Mouse (Mus musculus): ENCODE measurements around the gene Lrfn3. TPM values are rescaled to one million over a fixed set of nuclear protein-coding genes. Genes with fewer than 3 reads are reported as not detected.

Lrfn3 gene
- polyA plus RNA-seq (2014; fragmentation: Nextera tagmentation; extraction: Ambion mirVana): 5.8 and 7.2 TPM in 2 replicates

GRCm38 (mm10) chr7:30362652-30363343, at the start of gene Lrfn3:
Lrfn3 (minus strand) TSS chr7:30362772.
- no peak within 1 kb of the TSS; the same call in 1 of the 2 replicates for H3K27ac ChIP-seq (ENCODE audit: low read depth, low read length)
- no peaks in the 10 kb centered on the region for H3K9me3 ChIP-seq (ENCODE audit: control insufficient read depth, low read length)
- WGBS: 2% methylated on average over 31 of the region's 55 CpGs
- peak within 1 kb of the TSS; percentile 75 for H3K4me3 ChIP-seq (ENCODE audit: low read length)
- peaks cover 4% of the 10 kb centered on the region; the same call in 1 of the 2 replicates for H3K27me3 ChIP-seq (ENCODE audit: control insufficient read depth, insufficient read depth, low read length)
- peaks cover 21% of the 10 kb centered on the region; the same call in 1 of the 2 replicates for H3K4me1 ChIP-seq (ENCODE audit: control insufficient read depth, insufficient read depth, low read length)
- peak within 1 kb of the TSS; percentile 89 for H3K9ac ChIP-seq (ENCODE audit: low read depth, low read length)
- 0 out of 2 replicates have a peak, but pooled peaks cover 6% of the 10 kb centered on the region for H3K36me3 ChIP-seq (ENCODE audit: control insufficient read depth, insufficient read depth, low read length)
- ATAC-seq (ENCODE audit: low FRiP score, low TSS enrichment): peak; percentile 45
- H3K4me2 ChIP-seq (replicated peaks; ENCODE audit: low read depth, low read length): peak within 1 kb of the TSS; percentile 63

- WGBS: 76% methylated on average over 3 of the region's 3 CpGs
- Histone ChIP-seq H3K27ac (ENCODE audit: low read depth, low read length) (no peak overlapping the region), H3K9me3 (ENCODE audit: control insufficient read depth, low read length) (no peaks in the 10 kb centered on the region), H3K9ac (ENCODE audit: low read depth, low read length) (no peak overlapping the region), H3K4me2 (replicated peaks; ENCODE audit: low read depth, low read length) (no peak overlapping the region), H3K4me1 (ENCODE audit: control insufficient read depth, insufficient read depth, low read length) (no peaks in the 10 kb centered on the region), H3K27me3 (ENCODE audit: control insufficient read depth, insufficient read depth, low read length) (no peaks in the 10 kb centered on the region), H3K36me3 (ENCODE audit: control insufficient read depth, insufficient read depth, low read length) (no peaks in the 10 kb centered on the region), H3K4me3 (ENCODE audit: low read length) (no peak overlapping the region)
- no peak for ATAC-seq (ENCODE audit: low FRiP score, low TSS enrichment)
These were observed 48.5 kb upstream of the Lrfn3 start for GRCm38 (mm10) chr7:30411023-30411422.

GRCm38 (mm10) chr7:30409789-30410188, 47.2 kb upstream of the Lrfn3 start:
- WGBS: 15% methylated on average over 2 of the region's 2 CpGs
- no peak for ATAC-seq (ENCODE audit: low FRiP score, low TSS enrichment)
- H3K27ac ChIP-seq (ENCODE audit: low read depth, low read length): no peak overlapping the region
- no peaks in the 10 kb centered on the region for H3K36me3 ChIP-seq (ENCODE audit: control insufficient read depth, insufficient read depth, low read length)
- no peak overlapping the region for H3K4me3 ChIP-seq (ENCODE audit: low read length)
- H3K9me3 ChIP-seq (ENCODE audit: control insufficient read depth, low read length): no peaks in the 10 kb centered on the region
- H3K4me1 ChIP-seq (ENCODE audit: control insufficient read depth, insufficient read depth, low read length): no peaks in the 10 kb centered on the region
- H3K9ac ChIP-seq (ENCODE audit: low read depth, low read length): no peak overlapping the region
- no peaks in the 10 kb centered on the region for H3K27me3 ChIP-seq (ENCODE audit: control insufficient read depth, insufficient read depth, low read length)
- H3K4me2 ChIP-seq (replicated peaks; ENCODE audit: low read depth, low read length): no peak overlapping the region

- Histone ChIP-seq H3K4me1 (ENCODE audit: control insufficient read depth, insufficient read depth, low read length) (no peaks in the 10 kb centered on the region), H3K36me3 (ENCODE audit: control insufficient read depth, insufficient read depth, low read length) (no peaks in the 10 kb centered on the region), H3K4me3 (ENCODE audit: low read length) (no peak overlapping the region), H3K4me2 (replicated peaks; ENCODE audit: low read depth, low read length) (no peak overlapping the region), H3K27ac (ENCODE audit: low read depth, low read length) (no peak overlapping the region), H3K9ac (ENCODE audit: low read depth, low read length) (no peak overlapping the region), H3K9me3 (ENCODE audit: control insufficient read depth, low read length) (no peaks in the 10 kb centered on the region), H3K27me3 (ENCODE audit: control insufficient read depth, insufficient read depth, low read length) (no peaks in the 10 kb centered on the region)
- no peak for ATAC-seq (ENCODE audit: low FRiP score, low TSS enrichment)
- 88% methylated on average over 3 of the region's 3 CpGs for WGBS
These were observed 46.1 kb upstream of the Lrfn3 start for GRCm38 (mm10) chr7:30408639-30409038.

GRCm38 (mm10) chr7:30402343-30402742, 39.8 kb upstream of the Lrfn3 start:
- no peaks in the 10 kb centered on the region for H3K4me1 ChIP-seq (ENCODE audit: control insufficient read depth, insufficient read depth, low read length)
- no peaks in the 10 kb centered on the region for H3K36me3 ChIP-seq (ENCODE audit: control insufficient read depth, insufficient read depth, low read length)
- no peak for ATAC-seq (ENCODE audit: low FRiP score, low TSS enrichment)
- H3K9me3 ChIP-seq (ENCODE audit: control insufficient read depth, low read length): no peaks in the 10 kb centered on the region
- H3K27ac ChIP-seq (ENCODE audit: low read depth, low read length): no peak overlapping the region
- no peaks in the 10 kb centered on the region for H3K27me3 ChIP-seq (ENCODE audit: control insufficient read depth, insufficient read depth, low read length)
- H3K4me3 ChIP-seq (ENCODE audit: low read length): no peak overlapping the region
- no peak overlapping the region for H3K9ac ChIP-seq (ENCODE audit: low read depth, low read length)
- WGBS: 69% methylated on average over 4 of the region's 4 CpGs
- no peak overlapping the region for H3K4me2 ChIP-seq (replicated peaks; ENCODE audit: low read depth, low read length)

GRCm38 (mm10) chr7:30399671-30400070, 37.1 kb upstream of the Lrfn3 start:
- Histone ChIP-seq H3K4me1 (ENCODE audit: control insufficient read depth, insufficient read depth, low read length) (no peaks in the 10 kb centered on the region), H3K27ac (ENCODE audit: low read depth, low read length) (no peak overlapping the region), H3K36me3 (ENCODE audit: control insufficient read depth, insufficient read depth, low read length) (no peaks in the 10 kb centered on the region), H3K27me3 (ENCODE audit: control insufficient read depth, insufficient read depth, low read length) (no peaks in the 10 kb centered on the region), H3K4me3 (ENCODE audit: low read length) (no peak overlapping the region), H3K9me3 (ENCODE audit: control insufficient read depth, low read length) (no peaks in the 10 kb centered on the region), H3K4me2 (replicated peaks; ENCODE audit: low read depth, low read length) (no peak overlapping the region), H3K9ac (ENCODE audit: low read depth, low read length) (no peak overlapping the region)
- no peak for ATAC-seq (ENCODE audit: low FRiP score, low TSS enrichment)
- 28% methylated on average over 7 of the region's 7 CpGs for WGBS

GRCm38 (mm10) chr7:30394871-30395270, 32.3 kb upstream of the Lrfn3 start:
- Histone ChIP-seq H3K4me2 (replicated peaks; ENCODE audit: low read depth, low read length) (no peak overlapping the region), H3K27me3 (ENCODE audit: control insufficient read depth, insufficient read depth, low read length) (no peaks in the 10 kb centered on the region), H3K9me3 (ENCODE audit: control insufficient read depth, low read length) (no peaks in the 10 kb centered on the region), H3K36me3 (ENCODE audit: control insufficient read depth, insufficient read depth, low read length) (no peaks in the 10 kb centered on the region), H3K9ac (ENCODE audit: low read depth, low read length) (no peak overlapping the region), H3K4me1 (ENCODE audit: control insufficient read depth, insufficient read depth, low read length) (no peaks in the 10 kb centered on the region), H3K27ac (ENCODE audit: low read depth, low read length) (no peak overlapping the region), H3K4me3 (ENCODE audit: low read length) (no peak overlapping the region)
- 55% methylated on average over 2 of the region's 2 CpGs for WGBS
- ATAC-seq (ENCODE audit: low FRiP score, low TSS enrichment): no peak

- no peak overlapping the region for H3K4me2 ChIP-seq (replicated peaks; ENCODE audit: low read depth, low read length)
- no peaks in the 10 kb centered on the region for H3K27me3 ChIP-seq (ENCODE audit: control insufficient read depth, insufficient read depth, low read length)
- H3K4me3 ChIP-seq (ENCODE audit: low read length): no peak overlapping the region
- H3K27ac ChIP-seq (ENCODE audit: low read depth, low read length): no peak overlapping the region; the same call in 1 of the 2 replicates
- H3K9ac ChIP-seq (ENCODE audit: low read depth, low read length): no peak overlapping the region
- H3K36me3 ChIP-seq (ENCODE audit: control insufficient read depth, insufficient read depth, low read length): no peaks in the 10 kb centered on the region
- H3K4me1 ChIP-seq (ENCODE audit: control insufficient read depth, insufficient read depth, low read length): no peaks in the 10 kb centered on the region
- no peaks in the 10 kb centered on the region for H3K9me3 ChIP-seq (ENCODE audit: control insufficient read depth, low read length)
- 37% methylated on average over 11 of the region's 11 CpGs for WGBS
- ATAC-seq (ENCODE audit: low FRiP score, low TSS enrichment): no peak
These were observed 31.8 kb upstream of the Lrfn3 start for GRCm38 (mm10) chr7:30394379-30394778.

GRCm38 (mm10) chr7:30393631-30394030, 31.1 kb upstream of the Lrfn3 start:
- H3K27me3 ChIP-seq (ENCODE audit: control insufficient read depth, insufficient read depth, low read length): no peaks in the 10 kb centered on the region
- no peaks in the 10 kb centered on the region for H3K36me3 ChIP-seq (ENCODE audit: control insufficient read depth, insufficient read depth, low read length)
- H3K9ac ChIP-seq (ENCODE audit: low read depth, low read length): no peak overlapping the region
- WGBS: 91% methylated on average over 4 of the region's 4 CpGs
- no peak overlapping the region; the same call in 1 of the 2 replicates for H3K27ac ChIP-seq (ENCODE audit: low read depth, low read length)
- H3K4me1 ChIP-seq (ENCODE audit: control insufficient read depth, insufficient read depth, low read length): no peaks in the 10 kb centered on the region
- H3K9me3 ChIP-seq (ENCODE audit: control insufficient read depth, low read length): no peaks in the 10 kb centered on the region
- no peak overlapping the region for H3K4me3 ChIP-seq (ENCODE audit: low read length)
- no peak for ATAC-seq (ENCODE audit: low FRiP score, low TSS enrichment)
- no peak overlapping the region for H3K4me2 ChIP-seq (replicated peaks; ENCODE audit: low read depth, low read length)

All from kidney, embryonic 14.5 days (tissue).